Mouse (Mus musculus) lung, embryonic 16.5 days (tissue): ENCODE results near the gene Zfp971. TPM values are rescaled to one million over a fixed set of nuclear protein-coding genes. Genes with fewer than 3 reads are reported as not detected.

Experiments
- polyA plus RNA-seq: library from polyadenylated mRNA; unstranded; fragments of >200 nt; fragmentation: Nextera tagmentation; extraction: Ambion mirVana; gene quantifications from 2 replicates; pipeline ENCODE4 v1.2.1, GENCODE M21; 2015

Zfp971 gene
- polyA plus RNA-seq, 1 experiment from 2014 or later, result 12.8 TPM

Other genes starting within 250 kb of the Zfp971 start
- 36.4 and 41.8 TPM in 2 replicates for gene Gm14325, start 182.9 kb upstream of the Zfp971 start, polyA plus RNA-seq
- gene Gm14327, start 126.2 kb upstream of the Zfp971 start, polyA plus RNA-seq, result 5.2 and 6.0 TPM in 2 replicates
- 0.54 and 0.55 TPM in 2 replicates for gene Zfp972, start 97.7 kb upstream of the Zfp971 start, polyA plus RNA-seq
- gene Gm14326, start 66.0 kb upstream of the Zfp971 start, polyA plus RNA-seq, result 19.1 and 20.2 TPM in 2 replicates
- 20.5 and 20.6 TPM in 2 replicates for gene Zfp931, start 55.2 kb downstream of the Zfp971 start, polyA plus RNA-seq
- 0.70 and 0.87 TPM in 2 replicates for gene Phactr3, start 95.7 kb downstream of the Zfp971 start, polyA plus RNA-seq